Mouse (Mus musculus) forebrain, embryonic 14.5 days (tissue): ENCODE measurements around the gene Mthfd1l. TPM values are rescaled to one million over a fixed set of nuclear protein-coding genes. Genes with fewer than 3 reads are reported as not detected.

Experiments used
- ATAC-seq: fragments of 200-750 bp; cut with Nextera tagmentation; 2 replicates; pipeline ENCODE4 v1.8.0; 2017; ENCODE audit warnings: mild to moderate bottlenecking, moderate library complexity
- DNase-seq: peaks from one replicate; pipeline ENCODE4 v3.0.0-alpha.2; 2015; ENCODE audit warnings: low spot score
- H3K27ac ChIP-seq: fragments of 300-500 bp; sonication (generic); 2 replicates; pipeline ENCODE4 v1.5.1; 2014; ENCODE audit warnings: low read depth, mild to moderate bottlenecking, control low read depth, low read length, moderate library complexity
- H3K27me3 ChIP-seq: fragments of 300-500 bp; sonication (generic); replicated peaks from 2 replicates; pipeline ENCODE4 v1.6.1; 2014; ENCODE audit warnings: low read length, control low read depth, mixed read lengths; ENCODE audit not compliant: control insufficient read depth, insufficient read depth
- H3K36me3 ChIP-seq: fragments of 300-500 bp; sonication (generic); 2 replicates; pipeline ENCODE4 v1.6.1; 2014; ENCODE audit warnings: low read length, control low read depth; ENCODE audit not compliant: control insufficient read depth, insufficient read depth
- H3K4me1 ChIP-seq: fragments of 300-500 bp; sonication (generic); 2 replicates; pipeline ENCODE4 v1.6.1; 2014; ENCODE audit warnings: antibody characterized with exemption, low read length, control low read depth; ENCODE audit not compliant: control insufficient read depth, insufficient read depth
- H3K4me2 ChIP-seq: fragments of 300-500 bp; sonication (generic); 2 replicates; pipeline ENCODE4 v1.6.1; 2014; ENCODE audit warnings: mild to moderate bottlenecking, control low read depth, low read length
- H3K4me3 ChIP-seq: fragments of 300-500 bp; sonication (generic); 2 replicates; pipeline ENCODE4 v1.5.1; 2014; ENCODE audit warnings: low read depth, low read length, control low read depth
- H3K9ac ChIP-seq: fragments of 300-500 bp; sonication (generic); 2 replicates; pipeline ENCODE4 v1.6.1; 2014; ENCODE audit warnings: mild to moderate bottlenecking, low read length, control low read depth, moderate library complexity
- H3K9me3 ChIP-seq: fragments of 300-500 bp; sonication (generic); replicated peaks from 2 replicates; pipeline ENCODE4 v1.6.1; 2016; ENCODE audit warnings: low read length, control low read depth, mixed read lengths; ENCODE audit not compliant: control insufficient read depth
- WGBS: fragments of 180-500 bp; shearing (Covaris S2); extraction: QIAGEN DNeasy Blood & Tissue Kit; methylation state at CpG from one replicate; pipeline ENCODE4 v1.1.7; 2014; 5-methylcytosine and 5-hydroxymethylcytosine counted together
- polyA plus RNA-seq: library from polyadenylated mRNA; unstranded; fragments of >200 nt; fragmentation: Nextera tagmentation; extraction: Ambion mirVana; gene quantifications from 2 replicates; pipeline ENCODE4 v1.2.1, GENCODE M21; 2014

Mthfd1l gene
- polyA plus RNA-seq: 3.9 and 4.0 TPM in 2 replicates

- no peaks in the 10 kb centered on the region for H3K36me3 ChIP-seq
- peak within 1 kb of the TSS; percentile 69 for H3K4me3 ChIP-seq
- H3K27me3 ChIP-seq: no peaks in the 10 kb centered on the region
- no peaks in the 10 kb centered on the region for H3K4me1 ChIP-seq
- ATAC-seq (peak; percentile 87), DNase-seq (peak; percentile 83)
- WGBS: 0% methylated on average over 40 of the region's 40 CpGs
- peak within 1 kb of the TSS; percentile 80 for H3K27ac ChIP-seq
- H3K9me3 ChIP-seq: no peaks in the 10 kb centered on the region
- H3K9ac ChIP-seq: peak within 1 kb of the TSS; percentile 77
- peak within 1 kb of the TSS; percentile 97 for H3K4me2 ChIP-seq
Measured at GRCm38 (mm10) chr10:3972981-3973588, at the start of gene Mthfd1l. TSS of gene Mthfd1l (plus strand) at chr10:3973118.

- WGBS: 87% methylated on average over 4 of the region's 4 CpGs
- H3K9ac ChIP-seq: no peak overlapping the region
- no peaks in the 10 kb centered on the region for H3K4me1 ChIP-seq
- ATAC-seq (no peak), DNase-seq (no peak)
- H3K27ac ChIP-seq: no peak overlapping the region
- no peaks in the 10 kb centered on the region for H3K27me3 ChIP-seq
- no peak overlapping the region for H3K4me3 ChIP-seq
- H3K4me2 ChIP-seq: no peak overlapping the region
- no peaks in the 10 kb centered on the region for H3K9me3 ChIP-seq
- no peaks in the 10 kb centered on the region for H3K36me3 ChIP-seq
Measured at GRCm38 (mm10) chr10:3928008-3928545, 44.8 kb upstream of the Mthfd1l start.

DNA sequence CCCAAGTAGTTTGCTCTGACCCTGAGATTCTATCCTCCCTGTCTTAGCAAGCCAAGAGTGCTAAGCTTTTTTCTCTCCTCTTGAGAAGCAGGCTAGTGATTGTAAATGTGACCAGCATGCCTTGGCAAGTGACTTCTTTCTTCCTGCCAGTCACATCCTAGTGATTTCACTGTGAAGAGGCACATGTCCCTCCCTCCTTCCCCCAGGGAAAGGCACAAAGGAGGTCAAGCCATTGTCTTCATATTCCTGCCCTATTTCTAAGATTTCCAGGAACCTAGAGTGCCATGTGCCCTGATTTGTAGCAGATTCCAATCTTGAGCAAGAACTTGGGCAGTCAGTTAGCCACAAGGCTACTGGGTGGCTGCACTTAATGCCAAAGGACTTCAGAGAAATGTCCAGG lies 41.1 kb upstream of the Mthfd1l start:
- Histone ChIP-seq H3K36me3 (no peaks in the 10 kb centered on the region), H3K4me1 (no peaks in the 10 kb centered on the region), H3K27me3 (no peaks in the 10 kb centered on the region), H3K27ac (no peak overlapping the region), H3K9me3 (no peaks in the 10 kb centered on the region), H3K4me2 (no peak overlapping the region), H3K9ac (no peak overlapping the region), H3K4me3 (no peak overlapping the region)
- DNase-seq: no peak
- ATAC-seq: no peak

- no peak for DNase-seq
- ATAC-seq: no peak
- Histone ChIP-seq H3K4me2 (no peak overlapping the region), H3K4me1 (no peaks in the 10 kb centered on the region), H3K36me3 (no peaks in the 10 kb centered on the region), H3K9ac (no peak overlapping the region), H3K27me3 (no peaks in the 10 kb centered on the region), H3K9me3 (no peaks in the 10 kb centered on the region), H3K4me3 (no peak overlapping the region), H3K27ac (no peak overlapping the region)
- WGBS: 86% methylated on average over 12 of the region's 12 CpGs
Measured at GRCm38 (mm10) chr10:3933311-3933940, 39.5 kb upstream of the Mthfd1l start.

GRCm38 (mm10) chr10:3936864-3937263 lies 36.1 kb upstream of the Mthfd1l start:
- H3K9me3 ChIP-seq: no peaks in the 10 kb centered on the region
- ATAC-seq: no peak

DNA sequence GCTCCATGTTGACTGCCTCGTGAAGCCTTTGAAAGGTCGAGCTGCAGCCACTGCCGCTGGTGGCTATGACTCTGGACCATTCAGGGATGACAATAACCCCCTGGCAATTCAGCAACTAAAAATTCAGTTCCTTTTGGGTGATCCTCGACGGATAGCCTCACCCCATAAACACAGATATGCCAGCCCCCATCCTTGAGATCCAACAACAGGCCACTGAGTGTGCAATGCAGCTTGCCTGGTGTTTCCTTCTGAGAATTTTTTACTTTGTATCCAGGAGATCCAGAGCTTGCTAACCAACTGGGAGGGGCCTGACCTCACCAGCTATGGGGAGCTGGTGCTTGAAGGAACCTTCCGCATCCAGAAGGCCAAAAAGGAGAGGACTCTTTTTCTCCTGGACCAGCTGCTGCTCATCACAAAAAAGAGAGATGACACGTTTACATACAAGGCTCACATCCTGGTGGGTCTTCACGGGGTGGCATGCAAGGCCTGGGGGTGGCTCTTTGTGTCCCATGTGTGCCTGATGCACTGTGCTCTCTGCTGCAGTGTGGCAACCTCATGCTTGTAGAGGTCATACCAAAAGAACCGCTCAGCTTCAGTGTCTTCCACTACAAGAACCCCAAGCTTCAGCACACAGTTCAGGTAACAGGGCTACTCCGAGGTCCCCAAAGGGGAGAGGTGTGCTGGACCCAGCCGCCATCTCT lies 32.9 kb upstream of the Mthfd1l start:
- Histone ChIP-seq H3K36me3 (no peaks in the 10 kb centered on the region), H3K27ac (no peak overlapping the region), H3K4me2 (no peak overlapping the region), H3K4me3 (no peak overlapping the region), H3K27me3 (no peaks in the 10 kb centered on the region), H3K9me3 (no peaks in the 10 kb centered on the region), H3K4me1 (no peaks in the 10 kb centered on the region), H3K9ac (no peak overlapping the region)
- 95% methylated on average over 11 of the region's 11 CpGs for WGBS
- ATAC-seq: no peak
- no peak for DNase-seq

More at GRCm38 (mm10) chr10:3936864-3937263, 36.1 kb upstream of the Mthfd1l start:
- Histone ChIP-seq H3K4me2 (no peak overlapping the region), H3K36me3 (no peaks in the 10 kb centered on the region), H3K4me3 (no peak overlapping the region), H3K9ac (no peak overlapping the region), H3K27me3 (no peaks in the 10 kb centered on the region), H3K27ac (no peak overlapping the region), H3K4me1 (no peaks in the 10 kb centered on the region)
- DNase-seq: no peak

DNA sequence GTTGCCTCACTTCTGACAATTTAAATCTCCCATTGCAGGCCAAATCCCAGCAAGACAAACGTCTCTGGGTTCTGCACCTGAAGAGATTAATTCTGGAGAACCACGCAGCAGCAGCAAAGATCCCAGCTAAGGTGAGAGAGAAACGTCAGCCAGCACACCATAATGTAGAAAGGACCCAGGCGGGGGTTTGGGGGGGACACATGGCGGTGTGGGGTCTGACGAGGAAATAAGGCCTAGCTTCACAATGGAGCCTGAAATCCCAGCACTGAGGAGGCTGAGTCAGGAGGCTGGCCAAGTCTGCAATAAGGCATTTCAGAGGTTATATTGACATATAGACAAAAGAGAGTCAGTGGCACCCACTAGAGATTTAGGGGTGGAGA lies 32.3 kb upstream of the Mthfd1l start:
- H3K4me2 ChIP-seq: no peak overlapping the region
- 88% methylated on average over 6 of the region's 6 CpGs for WGBS
- H3K9me3 ChIP-seq: no peaks in the 10 kb centered on the region
- H3K4me1 ChIP-seq: no peaks in the 10 kb centered on the region
- H3K4me3 ChIP-seq: no peak overlapping the region
- DNase-seq (no peak), ATAC-seq (no peak)
- no peaks in the 10 kb centered on the region for H3K36me3 ChIP-seq
- H3K9ac ChIP-seq: no peak overlapping the region
- no peaks in the 10 kb centered on the region for H3K27me3 ChIP-seq
- H3K27ac ChIP-seq: no peak overlapping the region

DNA sequence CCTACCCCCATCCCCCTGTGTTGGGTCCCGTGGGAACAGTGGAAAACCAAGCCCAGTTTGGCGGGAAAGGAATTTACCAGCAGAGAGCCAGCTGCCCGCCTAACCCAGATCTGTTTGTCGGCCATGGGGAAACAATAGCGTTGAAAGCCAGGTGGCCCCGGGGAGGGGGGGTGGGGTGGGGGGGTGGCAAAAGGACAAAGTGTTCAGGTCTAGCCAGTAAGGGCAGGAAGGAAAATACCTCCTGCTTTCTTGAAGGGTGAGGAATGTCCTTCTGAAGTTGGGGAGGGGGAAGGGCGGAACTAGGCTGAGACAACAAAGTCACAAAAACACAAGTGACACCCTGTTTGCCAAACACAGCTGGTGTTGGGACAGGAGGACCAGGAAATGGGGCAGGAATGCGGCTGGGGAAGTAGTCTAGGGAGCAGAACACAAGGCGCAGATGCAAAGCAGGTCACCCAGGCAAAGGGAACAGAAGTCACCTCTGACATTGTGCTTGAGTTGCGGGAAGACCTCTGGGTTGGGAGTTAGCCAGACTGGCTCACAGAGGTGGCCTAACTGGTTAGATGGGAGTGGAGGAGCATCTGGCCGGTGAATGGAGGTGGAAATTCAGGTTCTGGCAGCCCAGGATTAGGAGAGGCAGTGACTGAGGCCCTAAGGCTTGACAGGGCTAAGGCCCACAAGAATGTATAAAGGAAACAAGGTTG lies 31.7 kb upstream of the Mthfd1l start:
- no peaks in the 10 kb centered on the region for H3K36me3 ChIP-seq
- no peaks in the 10 kb centered on the region for H3K27me3 ChIP-seq
- no peak overlapping the region for H3K4me2 ChIP-seq
- no peak overlapping the region for H3K9ac ChIP-seq
- H3K4me3 ChIP-seq: no peak overlapping the region
- H3K4me1 ChIP-seq: no peaks in the 10 kb centered on the region
- H3K9me3 ChIP-seq: no peaks in the 10 kb centered on the region
- 39% methylated on average over 11 of the region's 11 CpGs for WGBS
- ATAC-seq: no peak
- DNase-seq: no peak
- H3K27ac ChIP-seq: no peak overlapping the region
